Mouse (Mus musculus) forebrain, embryonic 16.5 days (tissue): ENCODE data around the gene Coro1a. TPM values are rescaled to one million over a fixed set of nuclear protein-coding genes. Genes with fewer than 3 reads are reported as not detected.

Experiments
- ATAC-seq: fragments of 200-750 bp; cut with Nextera tagmentation; 2 replicates; pipeline ENCODE4 v1.8.0; 2017; ENCODE audit warnings: mild to moderate bottlenecking, moderate library complexity
- H3K27ac ChIP-seq: fragments of 300-500 bp; sonication (generic); 2 replicates; pipeline ENCODE4 v1.5.1; 2014; ENCODE audit warnings: low read length, control low read depth
- H3K27me3 ChIP-seq: fragments of 300-500 bp; sonication (generic); replicated peaks from 2 replicates; pipeline ENCODE4 v1.6.1; 2014; ENCODE audit warnings: low read length; ENCODE audit not compliant: control insufficient read depth, insufficient read depth
- H3K36me3 ChIP-seq: fragments of 300-500 bp; sonication (generic); 2 replicates; pipeline ENCODE4 v1.6.1; 2014; ENCODE audit not compliant: control insufficient read depth, insufficient read depth
- H3K4me1 ChIP-seq: fragments of 300-500 bp; sonication (generic); replicated peaks from 2 replicates; pipeline ENCODE4 v1.6.1; 2014; ENCODE audit warnings: low read length; ENCODE audit not compliant: control insufficient read depth, insufficient read depth
- H3K4me2 ChIP-seq: fragments of 300-500 bp; sonication (generic); 2 replicates; pipeline ENCODE4 v1.6.1; 2014; ENCODE audit warnings: mild to moderate bottlenecking, low read length, control low read depth
- H3K4me3 ChIP-seq: fragments of 300-500 bp; sonication (generic); replicated peaks from 2 replicates; pipeline ENCODE4 v1.5.1; 2014; ENCODE audit warnings: mild to moderate bottlenecking, low read length, control low read depth
- H3K9ac ChIP-seq: fragments of 300-500 bp; sonication (generic); replicated peaks from 2 replicates; pipeline ENCODE4 v1.6.1; 2014; ENCODE audit warnings: low read depth, low read length, control low read depth
- H3K9me3 ChIP-seq: fragments of 300-500 bp; sonication (generic); 2 replicates; pipeline ENCODE4 v1.6.1; 2016; ENCODE audit warnings: low read length; ENCODE audit not compliant: control insufficient read depth
- WGBS: fragments of 180-500 bp; shearing (Covaris S2); extraction: QIAGEN DNeasy Blood & Tissue Kit; methylation state at CpG from one replicate; pipeline ENCODE4 v1.1.7; 2014; 5-methylcytosine and 5-hydroxymethylcytosine counted together
- polyA plus RNA-seq: library from polyadenylated mRNA; unstranded; fragments of >200 nt; fragmentation: Nextera tagmentation; extraction: Ambion mirVana; gene quantifications from 2 replicates; pipeline ENCODE4 v1.2.1, GENCODE M21; 2015

Coro1a gene
- polyA plus RNA-seq, 1 experiment from 2014 or later, result 119 TPM

DNA sequence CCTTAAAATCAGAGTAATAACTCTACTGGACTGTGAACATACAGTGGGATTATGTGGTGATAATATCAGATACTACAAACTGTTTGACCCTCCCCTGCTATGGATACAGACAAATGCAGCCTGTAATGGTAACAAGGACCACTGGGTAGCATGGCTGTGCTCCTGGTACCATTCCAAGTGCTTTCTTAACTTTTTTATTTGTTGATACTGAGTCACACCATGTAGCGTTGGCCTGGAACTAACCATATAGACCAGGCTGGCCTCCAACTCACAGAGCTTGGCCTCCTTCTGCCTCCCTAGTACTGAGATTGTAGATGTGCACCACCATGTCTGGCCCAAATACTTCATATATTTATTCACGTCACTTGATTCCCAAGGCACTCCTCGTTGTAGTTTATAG, 42.3 kb downstream of the Coro1a start:
- H3K9ac ChIP-seq, result no peak overlapping the region
- H3K27me3 ChIP-seq, result no peaks in the 10 kb centered on the region
- no peak overlapping the region for H3K4me2 ChIP-seq
- peaks cover 3% of the 10 kb centered on the region; the same call in 1 of the 2 replicates for H3K36me3 ChIP-seq
- H3K4me3 ChIP-seq, result no peak overlapping the region
- no peak for ATAC-seq
- H3K9me3 ChIP-seq, result no peaks in the 10 kb centered on the region
- no peak overlapping the region for H3K27ac ChIP-seq
- whole genome bisulfite sequencing, result 94% methylated on average over 3 of the region's 3 CpGs
- H3K4me1 ChIP-seq, result no peaks in the 10 kb centered on the region

DNA sequence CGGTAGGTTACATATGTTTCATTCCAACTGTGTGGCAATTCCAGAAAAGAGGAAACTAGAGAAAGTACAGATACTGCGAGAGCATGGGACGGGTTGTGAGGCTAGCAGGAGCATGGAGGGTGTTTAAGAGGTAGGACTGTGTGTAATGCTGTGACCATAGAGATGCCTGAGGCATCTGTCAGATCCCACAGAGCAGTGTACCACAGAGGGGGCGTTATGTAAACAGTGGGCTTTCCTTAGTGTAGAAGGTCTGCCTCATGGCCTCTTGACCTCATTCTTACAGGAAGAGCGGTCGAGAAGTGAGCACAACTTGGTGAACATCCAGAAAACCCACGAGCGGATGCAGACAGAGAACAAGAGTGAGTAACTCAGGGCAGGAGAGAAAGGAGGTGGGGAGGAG, 43.9 kb downstream of the Coro1a start:
- no peaks in the 10 kb centered on the region for H3K4me1 ChIP-seq
- H3K27ac ChIP-seq, result no peak overlapping the region
- WGBS, result 85% methylated on average over 8 of the region's 8 CpGs
- H3K4me2 ChIP-seq, result no peak overlapping the region
- H3K36me3 ChIP-seq, result peaks cover 3% of the 10 kb centered on the region; the same call in 1 of the 2 replicates
- H3K4me3 ChIP-seq, result no peak overlapping the region
- ATAC-seq, result no peak
- H3K9ac ChIP-seq, result no peak overlapping the region
- no peaks in the 10 kb centered on the region for H3K27me3 ChIP-seq
- H3K9me3 ChIP-seq, result no peaks in the 10 kb centered on the region

DNA sequence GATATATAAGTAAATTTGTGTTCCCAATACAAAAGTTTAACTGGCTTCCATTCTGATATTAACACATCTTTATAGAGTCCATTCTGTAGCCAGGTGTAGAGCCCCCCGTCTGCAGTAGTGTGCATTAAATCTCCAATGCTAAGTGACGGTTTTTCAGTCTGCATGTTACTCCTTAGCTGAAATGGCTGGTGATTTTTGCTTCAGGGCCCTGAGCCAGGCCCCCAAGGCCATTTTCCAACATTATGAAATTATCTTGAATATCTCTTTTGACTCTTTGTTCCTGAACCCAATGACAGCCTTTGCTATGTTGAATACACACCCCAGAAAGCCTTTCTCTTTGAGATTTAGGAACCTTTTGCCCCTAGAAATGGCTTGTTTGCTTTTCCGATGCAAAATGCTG, 47.8 kb downstream of the Coro1a start:
- Histone ChIP-seq H3K27ac (no peak overlapping the region), H3K9ac (no peak overlapping the region)

DNA sequence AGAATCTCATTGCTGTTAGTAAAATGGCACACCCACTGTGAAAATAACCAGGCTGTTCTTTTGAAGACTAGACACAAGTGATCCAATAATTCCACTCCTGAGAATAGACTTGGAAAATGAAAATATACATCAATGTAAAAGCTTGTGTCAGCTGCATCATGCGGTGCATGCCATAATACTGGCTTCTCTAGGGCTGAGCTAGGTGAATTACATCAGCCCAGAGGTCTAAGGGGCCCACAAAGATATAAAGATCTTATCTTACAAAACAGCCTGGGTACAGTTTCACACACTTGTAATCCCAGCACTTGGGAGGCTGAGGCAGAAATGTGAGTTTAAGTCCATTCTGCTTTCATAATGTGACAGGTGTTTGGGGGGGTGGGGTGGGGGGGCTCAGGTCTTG, 50.1 kb downstream of the Coro1a start:
- Histone ChIP-seq H3K27ac (no peak overlapping the region), H3K36me3 (no peaks in the 10 kb centered on the region), H3K4me1 (no peaks in the 10 kb centered on the region), H3K4me3 (no peak overlapping the region), H3K27me3 (no peaks in the 10 kb centered on the region), H3K9me3 (no peaks in the 10 kb centered on the region), H3K9ac (no peak overlapping the region), H3K4me2 (no peak overlapping the region)
- no peak for ATAC-seq
- WGBS, result 96% methylated on average over 1 of the region's 1 CpGs

More for the DNA sequence above, 47.8 kb downstream of the Coro1a start:
- Histone ChIP-seq H3K4me1 (no peaks in the 10 kb centered on the region), H3K27me3 (no peaks in the 10 kb centered on the region), H3K36me3 (0 out of 2 replicates have a peak, but pooled peaks cover under 1% of the 10 kb centered on the region), H3K4me2 (no peak overlapping the region), H3K4me3 (no peak overlapping the region), H3K9me3 (no peaks in the 10 kb centered on the region)
- ATAC-seq, result no peak
- 93% methylated on average over 3 of the region's 3 CpGs for WGBS

DNA sequence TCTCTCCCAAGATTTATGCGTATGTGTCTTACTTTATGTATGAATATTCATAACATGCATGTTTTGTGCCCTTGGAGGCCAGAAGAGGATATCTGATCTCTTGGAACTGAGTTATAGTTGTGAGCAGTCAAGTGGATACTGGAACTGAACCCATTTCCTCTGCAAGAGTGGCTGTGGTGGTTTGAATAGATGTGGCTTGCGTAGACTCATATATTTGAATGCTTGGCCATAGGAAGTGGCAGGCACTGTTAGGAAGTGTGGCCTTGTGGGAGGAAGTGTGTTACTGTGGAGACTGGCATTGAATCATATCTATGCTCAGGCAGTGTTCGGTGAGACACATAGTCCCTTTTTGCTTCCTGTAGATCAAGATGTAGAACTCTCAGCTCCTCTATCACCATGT, 51.9 kb downstream of the Coro1a start:
- H3K4me1 ChIP-seq, result no peaks in the 10 kb centered on the region
- H3K4me3 ChIP-seq, result no peak overlapping the region
- no peak overlapping the region for H3K9ac ChIP-seq
- H3K27ac ChIP-seq, result no peak overlapping the region
- WGBS, result 94% methylated on average over 3 of the region's 3 CpGs
- no peaks in the 10 kb centered on the region for H3K27me3 ChIP-seq
- H3K4me2 ChIP-seq, result no peak overlapping the region
- ATAC-seq, result no peak
- H3K36me3 ChIP-seq, result no peaks in the 10 kb centered on the region
- no peaks in the 10 kb centered on the region for H3K9me3 ChIP-seq

DNA sequence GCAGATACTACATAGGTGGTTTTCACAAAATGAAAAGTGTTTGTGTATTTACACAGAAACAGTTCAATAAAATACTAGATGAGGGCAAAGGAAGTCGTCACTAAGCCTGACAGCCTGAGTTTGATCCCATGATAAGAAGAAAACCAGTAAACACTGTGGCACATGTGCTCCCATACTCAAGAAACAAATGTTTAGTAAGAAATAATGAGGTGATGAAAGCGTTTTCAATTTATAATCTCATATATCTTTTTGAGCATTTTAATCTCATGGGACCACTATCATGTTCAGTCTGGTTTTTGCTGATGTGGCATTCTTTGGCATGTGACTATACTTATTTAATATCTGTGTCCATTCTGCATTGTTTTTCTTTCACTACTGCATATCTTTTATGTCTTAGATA, 53.6 kb downstream of the Coro1a start:
- Histone ChIP-seq H3K9me3 (no peaks in the 10 kb centered on the region), H3K4me1 (peaks cover 8% of the 10 kb centered on the region), H3K36me3 (no peaks in the 10 kb centered on the region), H3K4me2 (no peak overlapping the region), H3K27me3 (no peaks in the 10 kb centered on the region), H3K27ac (no peak overlapping the region), H3K4me3 (no peak overlapping the region), H3K9ac (no peak overlapping the region)
- WGBS, result 94% methylated on average over 2 of the region's 2 CpGs
- no peak for ATAC-seq

DNA sequence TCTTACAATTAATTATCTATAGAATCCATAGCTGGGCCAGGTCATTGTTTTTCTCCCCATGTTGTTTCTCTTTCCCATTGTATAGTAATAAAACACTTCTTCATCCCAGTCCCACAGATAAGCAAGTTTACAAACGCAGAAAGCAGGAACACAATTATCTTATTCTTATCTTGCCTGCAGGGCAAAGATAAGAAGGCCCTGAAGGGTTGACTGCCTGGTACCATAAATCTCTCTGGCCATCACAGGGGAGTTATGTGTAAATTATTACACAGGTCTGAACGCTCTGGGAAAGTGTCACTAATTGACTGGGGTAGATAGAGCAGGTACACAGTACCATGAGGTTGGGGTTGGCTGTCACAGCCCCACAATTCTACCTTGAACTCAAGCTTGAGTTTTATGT, 56.7 kb downstream of the Coro1a start:
- Histone ChIP-seq H3K36me3 (no peaks in the 10 kb centered on the region), H3K9me3 (no peaks in the 10 kb centered on the region), H3K4me1 (peaks cover 13% of the 10 kb centered on the region), H3K4me2 (no peak overlapping the region), H3K27me3 (no peaks in the 10 kb centered on the region), H3K4me3 (no peak overlapping the region), H3K27ac (no peak overlapping the region), H3K9ac (no peak overlapping the region)
- WGBS, result 91% methylated on average over 2 of the region's 2 CpGs
- no peak for ATAC-seq

Other genes starting within 250 kb of the Coro1a start
- gene Atp2a1, start 244.7 kb downstream of the Coro1a start, polyA plus RNA-seq, result 0.30 and 0.51 TPM in 2 replicates
- gene Sh2b1, start 232.4 kb downstream of the Coro1a start, polyA plus RNA-seq, result 71.2 and 73.9 TPM in 2 replicates
- gene Tufm, start 220.4 kb downstream of the Coro1a start, polyA plus RNA-seq, result 131 and 140 TPM in 2 replicates
- 65.4 and 69.9 TPM in 2 replicates for gene Atxn2l, start 204.3 kb downstream of the Coro1a start, polyA plus RNA-seq
- gene Eif3c, start 141.4 kb downstream of the Coro1a start, polyA plus RNA-seq, result 181 and 190 TPM in 2 replicates
- 0.29 and 0.77 TPM in 2 replicates for gene Apobr, start 122.8 kb downstream of the Coro1a start, polyA plus RNA-seq
- 34.4 and 37.3 TPM in 2 replicates for gene Cln3, start 122.0 kb downstream of the Coro1a start, polyA plus RNA-seq
- gene Il27, start 112.8 kb downstream of the Coro1a start, polyA plus RNA-seq, result not detected in 2 replicates
- 5.2 and 5.7 TPM in 2 replicates for gene Nupr1, start 76.9 kb downstream of the Coro1a start, polyA plus RNA-seq
- gene Sgf29, start 58.5 kb downstream of the Coro1a start, polyA plus RNA-seq, result 55.8 and 57.5 TPM in 2 replicates
- 4.3 and 5.9 TPM in 2 replicates for gene Sult1a1, start 31.4 kb downstream of the Coro1a start, polyA plus RNA-seq
- gene Bola2, start 12.4 kb downstream of the Coro1a start, polyA plus RNA-seq, result 124 and 132 TPM in 2 replicates
- gene Slx1b, start 12.0 kb downstream of the Coro1a start, polyA plus RNA-seq, result 14.4 and 20.3 TPM in 2 replicates
- 98.2 and 100.0 TPM in 2 replicates for gene Mapk3, start 51.8 kb upstream of the Coro1a start, polyA plus RNA-seq
- gene Gdpd3, start 58.5 kb upstream of the Coro1a start, polyA plus RNA-seq, result 1.3 and 2.6 TPM in 2 replicates
- gene Ypel3, start 69.2 kb upstream of the Coro1a start, polyA plus RNA-seq, result 199 and 202 TPM in 2 replicates
- 0.73 and 0.86 TPM in 2 replicates for gene Tbx6, start 73.7 kb upstream of the Coro1a start, polyA plus RNA-seq
- 196 and 202 TPM in 2 replicates for gene Ppp4c, start 84.7 kb upstream of the Coro1a start, polyA plus RNA-seq
- 32.8 and 40.4 TPM in 2 replicates for gene Fam57b, start 89.9 kb upstream of the Coro1a start, polyA plus RNA-seq
- not detected in 2 replicates for gene 4930451I11Rik, start 123.9 kb upstream of the Coro1a start, polyA plus RNA-seq
- 10.8 and 14.3 TPM in 2 replicates for gene Doc2a, start 139.6 kb upstream of the Coro1a start, polyA plus RNA-seq
- 25.6 and 28.1 TPM in 2 replicates for gene Hirip3, start 154.2 kb upstream of the Coro1a start, polyA plus RNA-seq
- gene Ino80e, start 154.6 kb upstream of the Coro1a start, polyA plus RNA-seq, result 95.1 and 97.9 TPM in 2 replicates
- 55.3 and 65.6 TPM in 2 replicates for gene Taok2, start 176.9 kb upstream of the Coro1a start, polyA plus RNA-seq
- 33.3 and 37.3 TPM in 2 replicates for gene Tmem219, start 215.1 kb upstream of the Coro1a start, polyA plus RNA-seq
- 131 and 132 TPM in 2 replicates for gene Kctd13, start 221.1 kb upstream of the Coro1a start, polyA plus RNA-seq
- 4.8 and 8.5 TPM in 2 replicates for gene Asphd1, start 241.8 kb upstream of the Coro1a start, polyA plus RNA-seq
- 26.1 and 30.6 TPM in 2 replicates for gene Sez6l2, start 242.8 kb upstream of the Coro1a start, polyA plus RNA-seq